Mouse (Mus musculus) G1E-ER4 (cell line): ENCODE data around the gene Gfm2. TPM values are rescaled to one million over a fixed set of nuclear protein-coding genes. Genes with fewer than 3 reads are reported as not detected.

Experiments
- GATA1 ChIP-seq: IDR thresholded peaks from one replicate; pipeline ENCODE4 v1.8.0; 2012; ENCODE audit warnings: low read length, inconsistent platforms
- polyA plus RNA-seq: library from polyadenylated mRNA; stranded (reverse); fragments of >175 nt; gene quantifications from 2 replicates; pipeline ENCODE4 v1.2.3, GENCODE M21; 2012

The Gfm2 gene
- polyA plus RNA-seq, result 22.6 and 24.6 TPM in 2 replicates

DNA sequence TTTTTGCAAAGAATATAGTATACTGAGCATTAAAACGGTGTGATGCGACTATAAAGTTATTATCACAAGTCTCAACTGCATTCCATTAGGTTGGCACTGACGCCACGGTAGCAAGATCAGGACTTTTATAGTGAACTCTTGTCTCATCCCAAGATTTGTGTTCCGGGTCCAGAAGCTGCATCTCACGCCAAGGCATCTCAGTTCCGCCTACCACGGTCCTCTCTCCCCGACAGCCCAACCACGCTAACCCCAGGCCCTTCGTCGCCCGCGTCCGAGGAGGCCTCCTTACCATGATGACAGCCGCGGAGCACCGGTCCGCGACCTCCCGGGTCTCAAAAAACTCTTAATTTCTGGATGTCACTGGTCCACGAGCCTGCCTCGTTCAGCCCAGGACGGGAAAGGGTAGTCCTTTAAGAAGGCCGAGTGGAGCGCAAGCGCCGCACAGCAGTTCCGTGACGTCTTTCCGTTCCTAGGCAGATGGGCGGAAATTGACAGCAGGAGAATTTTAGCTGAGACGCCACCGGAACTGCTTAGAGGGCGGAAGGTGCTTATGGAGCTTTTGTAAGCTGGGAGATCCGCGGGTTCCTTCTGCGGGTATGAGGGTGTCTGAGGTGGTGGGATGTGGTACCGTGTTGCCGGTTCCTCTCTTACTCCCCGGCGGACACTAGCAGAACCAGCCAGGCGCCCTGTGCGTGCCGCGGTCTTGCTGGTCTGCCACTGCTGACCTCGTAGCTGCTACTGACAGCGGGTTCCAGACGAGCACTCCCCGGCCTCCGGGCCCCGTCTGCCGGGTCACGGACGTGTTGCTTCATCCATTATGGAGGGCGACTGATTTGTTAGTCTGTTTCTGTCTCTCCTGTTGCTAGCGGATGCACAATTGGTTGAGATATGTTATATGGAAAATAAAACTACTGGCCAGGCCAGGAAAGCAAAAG lies at the start of gene Gfm2, which contains the start of gene Nsa2:
Gene Gfm2, plus strand, starts transcription at position 472 of the 935 bp plus-strand sequence.
Gene Nsa2, minus strand, starts transcription at position 472 of the 935 bp plus-strand sequence.
- no peak for TF ChIP-seq GATA1

DNA sequence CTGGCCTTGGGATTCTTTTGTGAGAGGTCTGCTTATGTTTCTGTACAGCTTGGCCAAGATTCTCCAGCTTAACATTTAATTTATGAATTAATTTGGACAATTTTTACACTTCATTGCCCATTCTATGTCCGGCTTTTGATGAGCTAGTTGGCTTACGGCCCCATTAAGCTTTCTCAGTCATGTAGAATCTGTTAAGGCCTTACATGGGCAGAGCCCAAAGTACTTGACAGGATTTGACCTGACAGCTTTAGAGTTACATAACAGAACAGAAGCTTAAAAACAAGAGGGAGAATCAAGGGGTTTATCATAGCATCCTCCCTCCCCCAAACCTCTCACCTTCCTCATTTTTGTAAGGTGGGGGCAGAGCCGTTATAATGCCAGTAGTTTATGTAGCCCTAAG lies 49.6 kb upstream of the Gfm2 start:
- no peak for TF ChIP-seq GATA1

DNA sequence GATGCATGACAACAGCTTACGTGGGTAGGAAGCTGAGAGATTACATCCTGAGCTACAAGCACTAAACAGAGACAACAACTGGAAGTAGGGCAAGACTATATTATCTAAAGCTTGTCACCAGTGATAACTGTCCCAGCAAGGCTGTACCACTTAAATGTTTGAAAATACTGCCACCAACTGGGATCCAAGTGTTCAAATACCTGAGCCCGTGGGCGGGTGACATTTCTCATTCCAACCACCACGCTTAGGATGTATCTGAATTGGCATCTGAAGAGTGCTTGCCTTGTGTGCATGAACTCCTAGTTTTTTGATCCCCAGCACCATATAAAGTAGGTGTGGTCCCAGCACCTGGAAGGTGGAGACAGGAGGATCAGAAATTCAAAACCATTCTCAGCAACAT lies 42.0 kb upstream of the Gfm2 start:
- no peak for TF ChIP-seq GATA1

DNA sequence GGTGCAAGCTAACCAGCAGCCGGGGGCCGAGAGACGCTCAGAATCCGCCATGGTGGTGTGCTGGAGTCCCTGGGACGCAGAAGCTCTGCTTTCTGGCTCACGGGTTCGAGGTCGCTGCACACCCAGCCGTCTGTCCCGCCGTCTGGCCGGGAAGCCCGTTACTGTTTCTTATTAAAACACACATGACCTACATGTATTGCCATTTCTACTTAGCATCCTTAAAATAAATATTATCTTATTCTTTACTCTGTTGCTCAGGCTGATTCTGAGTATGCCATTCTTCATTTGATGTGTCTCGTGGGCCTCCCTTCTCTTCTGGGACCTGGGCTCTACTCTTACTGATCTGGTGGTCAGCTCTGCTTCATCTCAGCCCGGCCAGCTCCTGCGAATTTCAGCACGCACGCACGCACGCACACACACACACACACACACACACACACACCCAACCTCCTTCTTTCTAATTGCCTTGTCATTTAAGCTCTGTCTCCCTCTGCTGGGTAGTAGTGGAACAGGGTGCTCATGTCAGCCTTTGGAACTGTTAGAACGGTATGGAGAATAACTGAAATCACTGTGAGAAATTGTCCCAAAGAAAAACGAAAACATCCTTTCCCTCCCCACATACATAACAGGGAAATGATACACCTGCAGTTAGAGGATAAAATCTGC lies 38.4 kb upstream of the Gfm2 start, which contains the start of gene Gm6169:
Gene Gm6169, minus strand, starts transcription at position 51 of the 666 bp plus-strand sequence.
- TF ChIP-seq GATA1, result no peak

DNA sequence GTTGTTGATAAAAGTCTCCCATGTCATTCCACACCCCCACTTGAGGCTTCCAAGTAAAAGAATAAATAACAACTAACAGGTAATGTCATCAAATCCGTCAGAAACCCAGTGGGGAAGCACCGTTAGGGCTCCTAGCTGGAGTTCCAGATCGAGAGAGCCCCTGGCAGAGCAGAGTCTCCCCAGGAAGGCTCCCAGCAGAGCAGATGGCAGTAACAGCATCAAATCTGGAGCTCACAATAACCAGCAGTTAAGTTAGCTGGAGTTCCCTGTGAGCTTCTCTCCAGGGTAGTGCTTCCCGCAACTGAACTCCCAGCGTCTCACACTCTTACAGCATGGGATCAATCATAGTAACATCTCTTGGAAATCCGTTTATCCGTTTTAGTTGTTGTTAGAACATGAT lies 32.7 kb upstream of the Gfm2 start:
- TF ChIP-seq GATA1, result no peak

DNA sequence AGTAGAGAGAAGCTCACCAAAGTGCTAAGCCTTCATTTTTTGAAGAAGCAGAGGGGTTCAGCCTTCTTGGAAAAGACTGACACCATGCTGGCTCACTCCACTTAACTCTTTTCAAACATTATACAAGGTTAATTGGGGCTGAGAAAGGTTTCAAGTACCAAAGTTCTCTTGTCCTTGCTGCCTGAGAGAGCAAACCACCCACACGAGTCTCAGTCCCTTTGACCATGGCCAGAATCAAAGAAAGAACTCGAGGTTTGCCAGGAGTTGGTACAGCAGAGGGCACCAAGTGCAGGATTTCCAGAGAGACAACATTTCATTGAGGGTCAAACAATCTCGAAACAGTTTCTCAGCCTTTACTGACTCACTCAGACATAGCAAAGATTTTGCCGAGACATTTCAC lies 28.7 kb upstream of the Gfm2 start:
- no peak for TF ChIP-seq GATA1

DNA sequence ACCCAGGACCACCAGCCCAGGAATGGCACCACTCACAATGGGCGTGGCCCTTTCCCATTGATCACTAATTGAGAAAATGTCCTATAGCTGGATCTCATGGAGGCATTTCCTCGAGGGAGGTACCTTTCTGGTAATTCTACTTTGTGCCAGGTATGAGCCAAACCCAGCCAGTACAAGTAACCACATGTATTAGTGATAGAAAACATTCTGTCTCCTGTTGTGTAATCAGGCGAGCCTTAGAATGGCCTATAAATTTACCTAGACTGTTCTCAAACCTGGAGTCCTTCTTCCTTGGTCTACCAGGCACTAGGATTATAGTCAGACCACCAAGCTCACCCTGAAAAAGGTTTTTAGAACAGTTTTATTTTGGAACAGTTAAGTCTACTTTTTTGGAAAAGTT lies 16.4 kb upstream of the Gfm2 start:
- no peak for TF ChIP-seq GATA1

DNA sequence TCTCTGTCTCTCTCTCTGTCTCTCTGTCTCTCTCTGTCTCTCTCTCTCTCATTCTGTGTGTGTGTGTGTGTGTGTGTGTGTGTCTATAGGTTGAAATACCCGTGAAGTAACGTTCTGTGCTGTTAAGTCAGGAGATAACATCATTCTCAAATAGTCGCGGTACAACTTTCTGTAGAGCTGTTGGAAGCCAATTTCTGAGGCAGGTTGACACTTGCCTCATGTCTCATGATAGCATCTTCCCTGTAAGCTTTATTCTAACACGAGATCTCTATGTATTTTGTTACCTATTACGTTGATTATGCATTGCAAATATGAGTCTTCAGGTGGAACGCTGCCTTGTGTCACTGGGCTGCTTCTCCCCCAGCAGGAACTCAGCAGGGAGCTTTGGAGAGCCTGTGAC lies 4.6 kb downstream of the Gfm2 start:
- TF ChIP-seq GATA1, result no peak

DNA sequence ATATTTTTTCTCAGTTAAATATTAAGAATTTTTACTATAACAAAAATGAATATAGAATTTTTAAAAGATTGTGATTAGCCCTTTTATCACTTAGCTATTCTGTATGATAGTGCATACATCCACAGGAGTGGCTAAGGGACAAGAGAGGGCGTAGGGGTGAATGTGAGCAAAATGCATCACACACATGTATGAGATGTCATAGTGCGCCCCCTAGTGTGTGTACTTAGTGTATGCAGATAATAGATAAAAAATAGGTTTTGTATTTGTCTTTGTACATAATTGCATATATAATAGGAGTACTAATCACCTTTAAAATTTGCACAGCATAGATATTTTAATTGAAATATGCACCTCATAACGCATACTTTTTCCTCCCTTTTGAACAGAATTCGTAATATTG lies 8.1 kb downstream of the Gfm2 start:
- no peak for TF ChIP-seq GATA1

DNA sequence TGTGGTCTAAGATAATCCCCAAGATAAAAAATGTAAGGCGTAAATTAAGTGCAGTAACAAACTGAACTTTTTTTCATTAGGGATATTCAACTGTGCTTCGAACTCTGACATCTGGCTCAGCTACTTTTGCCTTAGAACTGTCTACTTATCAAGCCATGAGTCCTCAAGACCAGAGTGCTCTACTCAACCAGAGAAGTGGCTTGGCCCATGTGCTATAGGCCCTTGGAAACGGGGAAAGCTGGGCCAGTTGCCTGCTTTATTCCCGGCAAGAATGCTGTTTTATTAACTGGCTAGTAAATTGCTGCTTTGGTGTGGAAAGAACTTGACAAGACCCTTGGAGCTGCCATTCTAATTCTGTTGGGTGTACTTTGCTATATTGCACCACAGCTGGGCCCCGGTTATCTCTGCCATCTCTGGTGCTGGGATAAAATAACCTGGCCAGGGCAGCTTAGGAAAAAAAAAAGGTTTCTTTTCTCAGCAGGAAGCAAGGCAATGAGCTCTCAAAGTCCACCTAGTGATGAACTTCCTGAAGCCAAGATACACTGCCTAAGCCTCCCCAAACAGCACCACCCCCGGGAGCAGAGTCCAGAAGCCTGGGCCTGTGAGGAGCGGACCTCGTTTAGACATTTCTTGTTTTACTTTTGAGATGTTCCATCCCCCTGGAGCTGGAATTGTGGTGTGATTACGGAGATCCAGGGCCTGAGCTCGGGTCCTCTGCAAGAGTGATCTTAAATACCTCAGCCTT lies 38.0 kb downstream of the Gfm2 start:
- TF ChIP-seq GATA1, result no peak

DNA sequence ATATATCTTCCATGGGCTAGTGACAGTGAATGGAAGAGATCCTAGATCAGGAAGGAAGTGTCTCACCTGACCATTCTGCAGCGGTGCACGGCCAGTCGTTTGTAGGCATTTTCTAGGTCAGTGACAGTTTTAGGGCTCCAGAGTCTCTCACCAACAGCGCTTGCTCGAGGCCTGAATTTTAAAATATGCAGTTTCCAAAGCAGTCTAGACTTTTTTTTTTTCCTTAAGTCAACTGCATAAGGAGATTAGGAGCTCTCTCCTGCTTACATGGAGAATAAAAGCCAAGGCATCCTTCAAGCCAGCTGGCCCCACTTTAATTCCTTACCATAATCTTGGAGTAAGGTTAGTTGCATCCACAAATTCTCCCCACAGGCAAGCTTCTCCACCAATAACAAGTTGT lies 39.0 kb downstream of the Gfm2 start:
- no peak for TF ChIP-seq GATA1

DNA sequence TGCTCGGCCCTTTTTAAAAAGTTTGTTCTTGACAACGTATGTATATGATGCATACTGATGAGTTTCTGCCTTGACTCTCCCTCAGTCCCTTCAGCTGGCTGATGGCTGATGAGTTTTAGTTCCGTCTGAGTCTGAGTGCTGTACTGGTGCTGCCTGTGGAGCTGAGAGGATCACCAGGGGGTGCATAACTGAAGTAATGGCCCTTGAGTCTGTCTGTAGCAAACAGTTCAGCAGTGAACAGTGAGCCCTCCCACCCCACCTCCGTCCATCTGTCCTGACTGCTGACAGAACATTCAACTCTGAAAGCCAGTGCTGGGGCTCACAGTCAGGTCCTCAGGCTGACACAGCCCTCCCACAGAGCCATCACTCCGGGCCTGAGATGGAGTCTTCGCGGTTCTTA lies 41.2 kb downstream of the Gfm2 start:
- no peak for TF ChIP-seq GATA1

DNA sequence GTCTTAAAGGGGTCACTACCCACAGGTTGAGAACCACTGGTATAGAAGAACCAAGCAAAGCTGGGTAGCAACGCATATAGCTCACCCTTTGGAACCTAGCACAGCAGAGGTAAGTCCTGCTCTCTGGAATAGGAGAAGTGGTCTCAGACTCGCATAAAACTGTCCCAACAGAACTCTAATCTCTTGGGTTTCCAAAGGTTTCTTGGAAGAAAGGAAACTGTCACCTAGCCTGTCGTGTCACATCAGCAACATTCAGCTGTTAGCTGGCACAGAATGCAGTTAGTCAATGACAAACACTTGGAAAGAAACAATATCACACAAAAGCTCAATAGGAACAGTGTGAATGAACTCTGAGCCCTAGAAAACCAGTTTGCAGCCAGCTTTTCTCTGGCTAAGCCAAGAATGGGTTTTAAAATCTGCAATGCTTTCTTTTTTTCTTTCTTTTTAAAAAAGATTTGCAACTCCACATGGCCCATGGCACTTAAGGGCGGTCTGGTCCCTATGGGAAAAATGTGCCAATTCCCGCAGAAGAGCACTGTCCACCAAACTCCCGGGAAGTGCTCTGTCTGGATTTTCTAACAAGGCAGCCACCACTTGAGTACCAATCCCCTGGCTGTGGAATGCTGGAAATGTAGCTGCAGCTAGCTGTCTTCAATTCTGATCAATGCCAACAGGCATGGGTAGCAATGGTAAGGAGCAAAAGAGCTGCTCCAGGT lies 42.5 kb downstream of the Gfm2 start:
- no peak for TF ChIP-seq GATA1

DNA sequence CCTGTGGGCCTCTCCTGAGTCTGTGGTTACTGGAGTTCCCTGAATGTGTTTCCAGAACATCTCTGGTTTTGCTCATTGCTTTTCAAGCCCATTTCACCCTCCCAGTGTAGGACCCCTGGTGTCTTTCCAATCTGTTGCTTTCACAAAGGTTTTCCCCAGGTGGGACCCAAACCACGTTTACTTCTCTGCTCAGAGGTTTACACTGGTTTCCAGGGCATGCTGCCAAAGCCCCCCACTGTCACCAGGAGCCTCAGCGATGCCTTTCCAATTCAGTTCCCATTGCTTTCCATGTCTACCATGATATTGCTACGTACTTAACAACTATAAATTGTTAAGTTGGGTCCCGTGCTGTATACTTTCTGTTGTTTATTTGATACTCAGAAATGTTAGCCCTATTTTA lies 45.1 kb downstream of the Gfm2 start:
- TF ChIP-seq GATA1, result no peak

DNA sequence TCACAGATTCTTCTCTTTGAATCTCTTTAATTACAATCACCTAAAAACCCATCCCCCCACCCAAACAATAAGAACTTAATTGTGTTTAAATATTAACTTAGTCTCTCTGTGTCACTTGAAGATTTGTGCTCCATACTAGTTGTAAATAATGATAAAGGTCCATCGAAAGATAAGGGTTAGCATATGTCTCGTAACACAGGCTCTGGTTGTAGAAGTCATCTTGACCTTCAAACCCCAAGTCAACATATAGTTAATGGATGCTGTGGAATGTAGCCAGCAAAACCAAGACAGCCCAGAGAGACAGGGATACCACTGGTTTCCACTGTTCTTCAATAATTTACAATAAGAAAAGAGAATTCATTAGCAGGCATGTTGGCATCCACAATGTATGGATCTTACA lies 46.4 kb downstream of the Gfm2 start:
- no peak for TF ChIP-seq GATA1
